Mouse (Mus musculus) liver, adult (tissue): ENCODE measurements at regions not wholly inside any gene's neighbourhood (a gene's known extent, or its start where the extent isn't known, plus 50 kb on each side); places are given as distances from the start of the nearest gene placed in this dataset.

ENCODE experiments used
- GATA4 ChIP-seq: IDR thresholded peaks from 2 replicates; pipeline ENCODE4 v1.6.1; 2014; ENCODE audit warnings: mild to moderate bottlenecking, low read length; ENCODE audit not compliant: insufficient replicate concordance

DNA sequence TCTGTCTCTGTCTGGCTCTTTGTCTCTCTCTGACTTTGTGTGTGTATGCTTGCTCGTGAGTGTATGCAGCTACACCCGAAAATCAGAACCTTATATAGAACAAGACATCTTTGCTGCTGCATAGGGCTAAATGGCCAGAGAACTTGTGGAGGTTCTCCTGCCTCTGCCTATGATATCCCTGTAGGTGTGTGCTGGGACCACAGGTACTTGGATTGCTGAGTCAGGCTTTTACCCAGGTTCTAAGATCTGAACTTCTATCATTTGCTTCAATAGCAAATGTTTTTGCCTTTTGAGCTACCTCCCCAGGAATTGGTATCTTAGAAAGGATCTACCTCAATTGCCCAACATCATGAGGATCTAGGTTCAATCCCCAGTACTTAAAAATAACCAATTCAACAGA is 210.3 kb upstream of the Sash1 start:
- TF ChIP-seq GATA4, result no peak

DNA sequence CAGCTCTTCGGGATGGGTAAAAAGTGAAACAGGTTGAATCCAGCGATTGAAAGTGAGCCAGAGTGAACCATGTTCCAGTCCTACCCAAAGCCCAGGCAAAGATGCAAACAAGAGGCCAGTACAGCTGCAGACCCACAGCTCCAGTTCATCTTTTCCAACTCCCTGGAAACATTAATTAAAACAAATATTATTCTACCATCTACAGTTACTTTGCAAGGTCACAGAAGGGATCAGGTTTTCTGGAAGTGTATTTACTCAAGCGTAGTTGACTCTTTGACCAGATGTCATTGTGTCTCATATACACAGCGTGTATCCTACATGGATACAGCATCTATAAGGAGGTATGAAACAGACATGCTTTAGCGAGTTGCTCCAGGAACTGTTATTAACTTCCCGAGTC is 209.3 kb upstream of the Sash1 start:
- TF ChIP-seq GATA4, result no peak

DNA sequence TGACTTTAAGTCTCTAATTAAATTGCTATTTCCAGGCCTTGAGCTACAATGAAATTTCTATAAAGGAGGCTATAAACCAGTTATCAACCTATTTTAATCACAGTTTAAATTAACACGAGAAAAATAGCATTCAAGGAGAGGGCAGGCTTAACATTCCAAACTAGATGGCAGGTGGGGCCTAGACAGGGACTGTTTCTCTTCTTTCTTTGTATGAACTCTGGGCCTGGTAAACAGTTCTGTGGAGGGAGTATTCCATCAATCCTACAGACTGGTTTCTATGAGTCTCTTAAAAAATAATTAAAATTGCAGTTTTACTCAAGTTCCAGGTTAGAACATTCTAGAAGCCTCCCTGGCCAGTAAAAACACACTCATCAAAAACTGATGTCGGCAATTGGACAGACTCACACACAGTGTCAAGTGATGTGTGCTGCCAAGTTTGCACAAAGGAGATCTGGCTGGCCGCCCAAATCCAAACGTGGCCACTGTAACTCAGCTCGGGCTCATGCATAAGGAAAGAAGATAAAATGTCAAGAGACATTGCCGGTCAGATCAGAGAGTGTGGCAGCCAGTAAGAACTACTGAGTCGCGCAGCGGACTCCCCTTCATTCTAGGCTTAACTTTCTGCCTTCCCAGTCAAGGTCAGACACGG is 206.5 kb upstream of the Sash1 start:
- no peak for TF ChIP-seq GATA4

DNA sequence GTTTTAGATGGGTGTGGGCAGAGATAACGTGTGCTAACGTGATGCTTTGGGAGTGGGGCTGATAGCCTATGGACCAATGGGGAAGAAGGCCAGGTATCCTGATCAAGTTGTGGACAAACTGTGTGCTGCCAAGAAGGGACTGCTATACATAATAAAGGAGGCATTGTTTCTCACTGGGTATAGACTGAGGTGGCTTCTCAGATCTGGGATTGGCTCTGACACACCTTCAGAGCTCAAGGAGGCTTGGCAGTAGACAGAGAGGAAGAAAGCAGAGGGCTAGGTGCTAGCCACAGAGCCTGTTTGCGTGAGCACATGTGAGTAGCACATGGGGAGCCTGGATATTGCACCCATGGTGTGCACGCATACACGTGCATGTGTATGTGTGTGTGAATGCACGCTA is 205.1 kb upstream of the Sash1 start:
- no peak for TF ChIP-seq GATA4

DNA sequence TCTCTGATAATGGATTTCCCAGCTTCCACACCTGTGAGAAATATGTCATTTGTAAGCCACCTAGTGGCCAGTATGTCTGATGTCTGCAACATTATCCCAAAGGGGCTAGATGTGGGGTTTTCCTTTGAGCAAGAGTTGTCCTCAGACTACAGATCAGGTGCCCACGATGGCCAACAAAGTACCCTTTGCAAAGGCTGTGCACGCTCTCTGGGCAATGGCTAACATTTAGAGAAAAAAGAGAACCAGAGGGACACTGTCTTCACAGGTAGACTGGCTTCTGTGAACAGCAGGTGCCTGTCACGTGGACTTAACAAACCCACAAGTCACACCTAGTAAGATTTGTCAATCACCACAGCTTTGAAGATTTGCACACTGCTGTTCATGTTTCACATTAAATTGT is 202.0 kb upstream of the Sash1 start:
- no peak for TF ChIP-seq GATA4

DNA sequence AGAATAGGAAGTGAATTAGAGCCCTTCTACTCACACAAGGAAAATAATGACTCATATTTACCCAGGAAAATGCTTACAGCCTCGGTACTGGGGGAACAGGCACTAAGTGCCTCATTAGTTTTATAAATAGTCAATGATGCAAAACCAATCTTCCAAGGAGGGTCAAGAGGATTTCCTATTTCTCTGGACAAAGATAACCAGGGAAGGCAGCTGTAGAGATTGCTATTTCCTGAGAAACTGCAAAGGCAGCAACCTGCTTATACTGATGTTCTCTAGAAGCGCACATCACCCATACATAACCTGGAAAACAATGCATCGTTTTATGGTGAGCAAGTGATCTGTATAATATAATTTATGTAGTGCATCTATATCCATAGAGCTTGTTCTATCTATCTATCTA is 201.3 kb upstream of the Sash1 start:
- peak; percentile 89; the same call in 1 of the 2 replicates for TF ChIP-seq GATA4

DNA sequence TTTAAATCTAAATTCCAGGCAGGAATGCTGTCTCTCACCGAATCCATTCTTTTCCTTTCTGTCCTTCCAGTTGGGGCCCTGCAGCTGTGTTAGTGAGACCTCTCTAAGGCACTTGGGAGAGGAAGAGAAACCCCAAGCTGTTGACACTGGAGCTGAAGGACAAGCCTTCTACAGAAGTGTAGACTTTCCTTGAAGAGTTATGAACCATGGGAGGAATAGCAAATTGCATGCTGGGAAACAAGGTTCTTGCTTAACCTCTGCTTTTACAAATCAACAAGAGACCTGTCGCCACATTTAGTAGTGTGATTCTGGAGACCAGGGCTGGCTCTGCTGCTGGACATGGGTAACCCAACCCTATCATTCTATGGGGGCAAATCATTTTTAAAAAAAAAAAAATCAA is 200.8 kb upstream of the Sash1 start:
- no peak for TF ChIP-seq GATA4

DNA sequence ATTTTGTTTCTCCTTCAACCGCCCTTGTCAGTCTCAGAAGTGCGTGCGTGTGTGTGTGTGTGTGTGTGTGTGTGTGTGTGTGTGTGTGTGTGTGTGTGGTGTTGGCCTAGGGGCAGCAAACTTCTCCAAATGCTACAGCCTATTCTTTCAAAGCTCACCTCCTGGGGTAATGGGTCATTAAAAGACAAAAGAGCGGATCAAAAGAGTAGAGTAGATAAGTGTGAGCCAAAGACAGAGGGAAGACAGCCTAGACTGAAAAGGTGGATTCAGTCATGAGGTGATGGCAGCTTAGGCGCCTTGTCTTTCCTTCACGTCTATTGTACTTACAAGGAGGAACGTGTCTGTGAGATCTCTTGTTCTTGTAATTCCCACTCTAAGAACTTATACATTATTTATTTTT is 199.6 kb upstream of the Sash1 start:
- TF ChIP-seq GATA4, result no peak

DNA sequence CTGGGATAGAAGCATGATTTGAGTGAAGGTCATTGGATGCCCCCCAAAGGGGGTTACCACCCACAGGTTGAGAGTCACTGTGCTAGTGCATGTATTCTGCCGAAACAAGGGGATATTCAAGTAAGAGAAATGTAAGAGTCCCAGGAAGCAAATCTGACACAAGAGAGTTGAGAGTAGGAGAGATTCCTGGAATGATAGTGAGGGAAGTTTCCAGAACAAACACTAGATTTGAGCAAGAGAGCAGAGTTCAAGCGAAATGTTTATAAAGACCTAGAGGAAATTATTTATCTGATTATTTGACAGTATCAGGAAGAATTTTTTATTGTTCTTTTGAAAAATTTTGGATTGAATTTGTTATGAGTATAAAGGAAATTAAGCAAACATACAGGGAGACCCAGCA is 189.0 kb upstream of the Sash1 start:
- TF ChIP-seq GATA4, result peak; percentile 8; the same call in 1 of the 2 replicates

DNA sequence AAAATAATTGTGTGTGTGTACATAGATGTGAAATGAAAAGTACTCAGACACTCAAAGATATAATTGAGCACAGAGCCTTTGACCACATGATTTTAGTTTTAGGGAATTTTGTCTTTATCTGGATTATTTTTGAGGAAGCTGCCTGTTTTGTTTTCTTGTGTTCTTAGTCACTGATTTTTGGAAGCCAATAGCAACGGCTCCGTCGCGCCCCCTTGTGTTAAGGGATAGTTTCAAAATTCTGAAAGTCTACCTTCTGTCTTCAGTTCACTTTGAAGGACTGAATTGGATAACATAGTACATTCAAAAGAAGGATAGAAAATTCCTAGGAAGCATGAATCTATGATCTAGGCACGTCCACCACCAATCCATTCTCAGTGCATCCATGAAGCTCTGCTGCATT is 185.8 kb upstream of the Sash1 start:
- TF ChIP-seq GATA4, result no peak

DNA sequence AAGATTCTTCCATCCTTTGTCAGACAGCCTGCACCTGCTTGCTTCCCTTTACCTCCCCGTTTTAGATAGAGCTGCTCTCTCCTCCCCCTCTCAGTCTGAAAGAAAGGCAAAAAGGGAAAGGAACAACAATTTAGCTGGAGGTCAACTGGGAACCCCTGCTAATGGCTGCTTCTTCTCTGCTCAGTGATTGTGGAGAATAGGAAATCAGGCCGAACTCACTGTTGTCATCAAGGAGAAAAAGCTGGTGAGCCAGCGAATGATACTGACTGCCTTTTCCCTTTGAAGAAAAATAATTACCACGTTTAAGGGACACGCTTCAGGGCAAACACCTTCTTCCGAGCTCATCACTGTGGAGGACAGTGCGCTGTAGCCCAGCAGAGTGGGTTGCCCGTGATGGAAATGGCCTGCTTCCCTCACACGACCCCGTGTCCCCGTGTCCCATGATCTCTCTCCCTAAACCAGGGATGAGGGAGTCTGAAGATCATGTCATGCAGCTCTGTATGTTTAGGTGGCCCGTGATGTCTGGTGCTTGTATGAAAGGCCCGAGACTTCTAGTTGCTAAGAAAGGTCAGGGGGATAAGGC is 183.8 kb upstream of the Sash1 start:
- TF ChIP-seq GATA4, result no peak

DNA sequence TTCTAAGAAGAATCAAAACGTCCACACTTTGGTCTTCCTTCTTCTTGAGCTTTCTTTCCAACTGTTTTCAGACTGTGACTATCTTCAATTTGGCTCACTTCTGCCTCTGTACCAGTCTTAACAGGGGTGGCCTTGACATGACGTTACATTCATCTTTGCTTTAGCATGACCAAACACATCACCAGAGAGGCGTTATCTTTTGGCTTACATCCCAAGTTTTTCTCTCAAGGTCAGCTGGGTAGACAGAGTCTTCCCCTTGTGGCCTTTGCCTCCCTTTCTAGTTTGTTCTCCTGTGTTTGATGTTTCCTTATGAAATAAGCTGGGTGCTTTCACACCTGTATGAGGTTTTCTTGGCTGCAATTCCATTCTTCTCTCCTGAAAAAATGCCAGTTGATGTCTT is 180.7 kb upstream of the Sash1 start:
- TF ChIP-seq GATA4, result no peak

DNA sequence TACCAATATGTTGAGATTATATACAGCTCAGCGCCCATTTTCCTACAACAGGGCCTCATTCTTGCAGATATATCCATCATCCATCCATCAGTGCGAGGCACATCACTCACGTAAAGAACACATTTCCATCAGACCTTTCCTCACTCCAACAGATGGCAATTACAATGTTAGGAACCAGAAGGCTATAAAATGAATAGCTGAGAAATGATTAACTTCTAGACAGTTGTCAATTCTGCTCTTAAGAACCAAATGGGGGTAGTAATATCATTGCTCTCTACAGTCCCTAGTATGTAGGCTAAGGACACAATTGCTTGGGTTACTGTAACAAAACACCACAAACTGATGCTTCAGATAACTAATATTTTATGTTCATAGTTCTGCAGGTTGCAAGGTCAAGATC is 176.1 kb upstream of the Sash1 start:
- TF ChIP-seq GATA4, result no peak

DNA sequence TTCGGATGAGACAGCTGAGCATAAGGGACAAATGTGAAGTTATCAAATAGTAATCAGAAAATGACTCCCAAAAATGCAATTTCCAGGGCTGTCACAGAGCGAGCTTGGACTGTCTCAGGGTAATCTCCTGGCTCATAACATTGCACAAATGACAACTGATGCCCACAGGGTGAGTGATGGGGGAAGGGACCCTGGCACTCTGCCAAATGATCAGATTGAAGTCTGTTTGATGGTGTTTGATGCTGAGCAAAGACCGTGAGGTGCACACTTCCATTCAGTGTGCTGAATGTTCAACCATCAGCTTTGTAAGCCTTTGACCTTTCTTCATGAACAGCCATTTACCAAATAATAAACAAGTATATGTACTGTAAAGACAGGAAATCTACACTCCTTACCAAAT is 169.4 kb upstream of the Sash1 start:
- no peak for TF ChIP-seq GATA4

DNA sequence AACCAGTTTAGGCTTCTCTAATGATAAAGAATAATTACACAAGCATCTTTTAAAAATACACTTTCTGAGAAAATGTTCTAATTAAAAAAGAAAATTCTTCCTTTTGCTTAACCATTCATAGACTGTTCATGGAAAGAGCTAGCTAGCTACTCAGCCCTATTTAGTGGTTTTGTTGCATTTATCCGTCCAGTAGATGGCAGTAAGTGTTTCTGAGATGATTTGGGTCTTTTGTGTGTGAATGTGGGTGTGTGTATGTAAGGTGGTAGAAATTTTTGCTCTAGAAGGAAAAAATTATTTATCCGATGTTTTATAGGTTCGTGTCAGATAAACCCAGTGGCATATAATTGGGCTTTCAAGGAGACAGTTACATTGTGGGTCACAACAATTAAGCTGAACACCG is 167.5 kb upstream of the Sash1 start:
- TF ChIP-seq GATA4, result no peak

DNA sequence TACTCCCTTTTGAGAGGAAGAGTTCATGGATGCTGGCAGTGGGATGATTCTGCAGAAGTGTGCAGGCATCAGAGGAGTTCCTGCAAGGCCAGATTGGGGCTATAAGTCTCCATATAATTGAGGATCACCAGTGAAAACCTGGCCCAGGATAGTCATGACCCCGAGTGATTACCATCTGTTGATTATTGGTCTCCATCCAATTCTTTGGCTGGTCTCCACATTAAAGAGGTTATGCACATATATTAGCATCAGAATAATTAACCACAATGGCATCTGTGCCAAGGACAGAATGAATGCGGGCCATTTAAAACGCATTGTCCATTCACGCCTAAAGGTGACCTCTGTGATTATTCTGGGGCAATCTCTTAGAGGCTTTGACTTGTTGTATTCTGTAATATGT is 161.5 kb upstream of the Sash1 start:
- TF ChIP-seq GATA4, result no peak

DNA sequence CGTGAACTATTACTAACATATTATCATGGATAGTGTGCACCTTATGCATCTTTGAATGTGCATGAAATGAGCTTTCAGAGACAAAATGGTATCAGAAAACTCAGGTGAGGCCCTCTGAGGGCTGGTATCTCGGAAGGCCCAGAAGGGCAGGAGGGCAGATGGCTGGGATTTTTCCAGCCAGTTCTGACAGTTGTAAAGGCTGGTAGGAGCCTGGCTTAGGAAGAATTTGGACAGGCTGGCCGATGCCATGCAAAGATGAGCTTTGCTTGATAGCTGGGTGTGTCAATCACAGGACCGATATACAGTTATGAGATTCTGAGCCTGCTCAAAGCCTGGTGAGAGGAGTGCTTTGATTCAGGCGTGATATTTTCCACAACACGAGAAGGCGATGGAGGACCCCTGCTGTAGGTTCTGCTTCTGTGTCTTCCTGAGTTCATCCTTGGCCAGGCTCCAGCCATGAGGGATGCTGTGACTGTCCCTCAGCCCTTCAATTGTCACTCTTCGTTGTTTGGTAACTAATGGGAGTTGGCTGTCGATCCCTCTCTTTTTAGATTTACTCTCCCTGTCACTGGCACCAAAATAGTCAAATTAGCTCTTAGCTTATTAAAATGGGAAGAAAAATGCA is 159.0 kb upstream of the Sash1 start:
- no peak for TF ChIP-seq GATA4
